Mouse (Mus musculus) layer of hippocampus, postnatal 25 days (tissue): ENCODE results near the gene Cbx7. TPM values are rescaled to one million over a fixed set of nuclear protein-coding genes. Genes with fewer than 3 reads are reported as not detected.
A peak's percentile ranks its signal among the peaks of the same experiment; 100 is the strongest.
"Not testable (repeated sequence)": the region's sequence is repeated elsewhere in the genome, so short reads cannot be mapped to it uniquely, and the experiment has no call there.

ENCODE experiments used
- DNase-seq, 2 experiments: peaks; one replicate each; pipeline ENCODE4 v3.0.0; 2022; ENCODE audit warnings: mixed read lengths in 2 of 2, low spot score in 1 of 2; ENCODE audit errors: extremely low spot score in 1 of 2
- total RNA-seq, 2 experiments: library from RNA; stranded (reverse); gene quantifications; 2 replicates each; pipeline ENCODE4 v1.2.3; 2021

The Cbx7 gene
- total RNA-seq, 2 experiments from 2014 or later: 32.1 to 35.7 TPM

- no peak for DNase-seq
Observed at GRCm38 (mm10) chr15:79951730-79952503, 19.0 kb downstream of the Cbx7 start.

- DNase-seq: no peak
Observed at GRCm38 (mm10) chr15:79951226-79951625, 19.7 kb downstream of the Cbx7 start.

- peak; percentile 29 to 49 for DNase-seq
Observed at GRCm38 (mm10) chr15:79950250-79951025, 20.5 kb downstream of the Cbx7 start.

- DNase-seq: no peak
Observed at GRCm38 (mm10) chr15:79947681-79948080, 23.2 kb downstream of the Cbx7 start.

- DNase-seq: no peak
Observed at GRCm38 (mm10) chr15:79946790-79947189, 24.1 kb downstream of the Cbx7 start.

- DNase-seq: peak; percentile 82 to 97
Observed at GRCm38 (mm10) chr15:79946022-79946421, 24.9 kb downstream of the Cbx7 start.

- DNase-seq: no peak
Observed at GRCm38 (mm10) chr15:79944948-79945347, 26.0 kb downstream of the Cbx7 start.

- DNase-seq: no peak
Observed at GRCm38 (mm10) chr15:79943584-79943983, 27.3 kb downstream of the Cbx7 start.

- DNase-seq: no peak
Observed at GRCm38 (mm10) chr15:79942541-79942940, 28.4 kb downstream of the Cbx7 start.

- no peak for DNase-seq
Observed at GRCm38 (mm10) chr15:79940932-79941331, 30.0 kb downstream of the Cbx7 start.

GRCm38 (mm10) chr15:79939913-79940312 lies 31.0 kb downstream of the Cbx7 start:
- DNase-seq: no peak

- not testable (repeated sequence) for DNase-seq
Observed at GRCm38 (mm10) chr15:79939501-79939900, 31.4 kb downstream of the Cbx7 start.

- DNase-seq: no peak
Observed at GRCm38 (mm10) chr15:79939020-79939419, 31.9 kb downstream of the Cbx7 start.

GRCm38 (mm10) chr15:79936374-79936751 lies 34.6 kb downstream of the Cbx7 start:
- DNase-seq: no peak

- no peak for DNase-seq
Observed at GRCm38 (mm10) chr15:79935654-79936373, 35.1 kb downstream of the Cbx7 start.

GRCm38 (mm10) chr15:79934776-79935175 lies 36.1 kb downstream of the Cbx7 start:
- DNase-seq: no peak

- no peak for DNase-seq
Observed at GRCm38 (mm10) chr15:79933670-79934514, 37.0 kb downstream of the Cbx7 start.

GRCm38 (mm10) chr15:79933052-79933669 lies 37.8 kb downstream of the Cbx7 start:
- DNase-seq: no peak

GRCm38 (mm10) chr15:79932323-79932987 lies 38.5 kb downstream of the Cbx7 start:
- DNase-seq: peak; percentile 81 to 83
